Mouse (Mus musculus) adrenal gland, postnatal 25 days (tissue): Measurements from ENCODE around the gene Smyd3. TPM values are rescaled to one million over a fixed set of nuclear protein-coding genes. Genes with fewer than 3 reads are reported as not detected.
"Not testable (repeated sequence)": the region's sequence is repeated elsewhere in the genome, so short reads cannot be mapped to it uniquely, and the experiment has no call there.

ENCODE experiments used
- DNase-seq: peaks from one replicate; pipeline ENCODE4 v3.0.0; 2021; ENCODE audit warnings: mixed read lengths
- total RNA-seq: library from RNA; stranded (reverse); gene quantifications from 2 replicates; pipeline ENCODE4 v1.2.3, GENCODE M21; 2021

Gene Smyd3
- total RNA-seq, 1 experiment from 2014 or later = 9.6 TPM

GRCm38 (mm10) chr1:179164219-179164618, 353.6 kb downstream of the Smyd3 start:
- DNase-seq = not testable (repeated sequence)

- not testable (repeated sequence) for DNase-seq
Observed at GRCm38 (mm10) chr1:179162752-179163151, 355.1 kb downstream of the Smyd3 start.

- DNase-seq = no peak
Observed at GRCm38 (mm10) chr1:179161947-179162346, 355.9 kb downstream of the Smyd3 start.

GRCm38 (mm10) chr1:179160697-179161096, 357.1 kb downstream of the Smyd3 start:
- no peak for DNase-seq

GRCm38 (mm10) chr1:179152376-179152775, 365.5 kb downstream of the Smyd3 start:
- DNase-seq = no peak

- no peak for DNase-seq
Observed at GRCm38 (mm10) chr1:179151275-179151674, 366.6 kb downstream of the Smyd3 start.

- DNase-seq = no peak
Observed at GRCm38 (mm10) chr1:179149468-179150140, 368.2 kb downstream of the Smyd3 start.

- no peak for DNase-seq
Observed at GRCm38 (mm10) chr1:179146730-179147167, 371.1 kb downstream of the Smyd3 start.

- DNase-seq = no peak
Observed at GRCm38 (mm10) chr1:179143154-179143832, 374.5 kb downstream of the Smyd3 start.

GRCm38 (mm10) chr1:179142177-179142576, 375.7 kb downstream of the Smyd3 start:
- peak; percentile 28 for DNase-seq

GRCm38 (mm10) chr1:179141071-179141650, 376.7 kb downstream of the Smyd3 start:
- no peak for DNase-seq

- DNase-seq = no peak
Observed at GRCm38 (mm10) chr1:179137145-179137477, 380.7 kb downstream of the Smyd3 start.

GRCm38 (mm10) chr1:179136461-179137144, 381.2 kb downstream of the Smyd3 start:
- peak; percentile 67 for DNase-seq

- DNase-seq = no peak
Observed at GRCm38 (mm10) chr1:179129995-179130394, 387.8 kb downstream of the Smyd3 start.

GRCm38 (mm10) chr1:179126287-179126686, 391.6 kb downstream of the Smyd3 start:
- DNase-seq = no peak

GRCm38 (mm10) chr1:179122476-179123229, 395.2 kb downstream of the Smyd3 start:
- no peak for DNase-seq

- DNase-seq = no peak
Observed at GRCm38 (mm10) chr1:179120217-179120966, 397.4 kb downstream of the Smyd3 start.

- DNase-seq = no peak
Observed at GRCm38 (mm10) chr1:179118673-179119072, 399.2 kb downstream of the Smyd3 start.

GRCm38 (mm10) chr1:179116729-179117663, 400.8 kb downstream of the Smyd3 start:
- no peak for DNase-seq

- DNase-seq = no peak
Observed at GRCm38 (mm10) chr1:179114833-179115495, 402.9 kb downstream of the Smyd3 start.
